Mouse (Mus musculus) CH12F3 (cell line): ENCODE results near the gene Fam241b.
"Not testable (repeated sequence)": the region's sequence is repeated elsewhere in the genome, so short reads cannot be mapped to it uniquely, and the experiment has no call there.

Experiments used
- in situ Hi-C: fragments of 300-500 bp; cut with MboI; formaldehyde crosslinking; loops from 2 replicates; pipeline ENCODE4 v1.14.3; 2020; ENCODE audit warnings: low sequenced_read_pairs

The Fam241b gene

GRCm38 (mm10) chr10:62076248-62077134 lies 67.2 kb downstream of the Fam241b start:
- in situ Hi-C loops: no loop called here

GRCm38 (mm10) chr10:62071346-62071745 lies 72.4 kb downstream of the Fam241b start:
- in situ Hi-C loops: not testable (repeated sequence)

DNA sequence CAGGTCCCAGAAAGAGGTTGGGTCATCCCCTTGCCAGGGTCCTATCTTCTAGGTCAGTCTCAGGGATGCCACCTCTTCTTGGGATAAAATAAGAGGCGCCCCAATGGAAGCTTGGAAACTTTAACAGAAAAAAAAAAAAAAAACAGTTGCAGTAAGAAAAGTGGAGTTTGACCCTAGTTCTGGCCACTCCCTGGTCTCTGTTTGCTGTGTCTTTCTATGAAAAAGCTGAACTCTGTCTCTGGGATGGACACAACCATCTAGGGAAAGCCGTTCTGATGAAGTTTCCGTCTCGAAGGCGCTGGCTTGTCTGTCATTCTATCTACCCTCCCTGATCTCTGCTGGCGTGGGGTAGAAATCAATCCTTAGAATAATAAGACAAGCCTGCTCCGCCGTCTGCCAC lies 73.1 kb downstream of the Fam241b start:
- in situ Hi-C loops: no loop called here

GRCm38 (mm10) chr10:62069946-62070345 lies 73.8 kb downstream of the Fam241b start:
- in situ Hi-C loops: no loop called here

DNA sequence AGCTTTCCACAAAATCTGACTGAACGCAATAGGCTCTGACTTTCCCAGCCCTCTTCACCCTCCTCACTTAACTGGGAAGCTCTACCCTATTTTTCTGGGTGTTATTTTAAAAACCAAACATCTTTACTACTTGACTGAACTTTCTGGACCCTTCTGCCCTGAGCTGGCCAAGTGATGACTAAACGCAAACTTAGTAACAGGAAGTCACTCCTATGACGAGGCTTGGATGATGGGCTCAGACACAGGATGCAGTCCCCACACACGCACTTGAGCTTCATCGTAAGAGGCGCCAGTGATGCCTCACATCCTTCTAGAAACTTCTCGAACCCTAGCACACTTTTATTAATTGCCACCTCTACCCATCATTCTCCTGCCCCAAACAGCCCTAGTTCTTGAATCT lies 74.3 kb downstream of the Fam241b start:
- in situ Hi-C loops: no loop called here

DNA sequence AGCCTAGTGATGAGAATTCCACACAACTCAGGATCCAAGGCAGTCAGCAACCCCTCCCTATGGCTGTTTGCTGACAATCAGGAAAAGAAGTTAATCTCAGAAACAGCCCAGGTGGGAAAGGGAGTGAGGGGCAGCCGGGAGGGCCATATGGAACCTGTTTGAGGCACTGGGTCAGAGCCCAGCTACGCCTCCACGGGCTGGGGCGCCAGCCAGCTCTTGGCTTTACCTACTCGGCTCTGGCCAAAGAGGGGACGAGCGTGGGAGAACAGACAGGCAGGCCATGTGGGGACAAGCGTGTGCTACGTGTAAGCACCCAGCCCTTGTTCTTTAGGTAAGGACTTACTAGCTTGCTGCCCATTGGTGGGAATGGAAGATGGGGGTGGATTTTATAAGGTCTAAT lies 75.2 kb downstream of the Fam241b start:
- in situ Hi-C loops: no loop called here

GRCm38 (mm10) chr10:62066213-62066612 lies 77.5 kb downstream of the Fam241b start:
- in situ Hi-C loops: no loop called here

DNA sequence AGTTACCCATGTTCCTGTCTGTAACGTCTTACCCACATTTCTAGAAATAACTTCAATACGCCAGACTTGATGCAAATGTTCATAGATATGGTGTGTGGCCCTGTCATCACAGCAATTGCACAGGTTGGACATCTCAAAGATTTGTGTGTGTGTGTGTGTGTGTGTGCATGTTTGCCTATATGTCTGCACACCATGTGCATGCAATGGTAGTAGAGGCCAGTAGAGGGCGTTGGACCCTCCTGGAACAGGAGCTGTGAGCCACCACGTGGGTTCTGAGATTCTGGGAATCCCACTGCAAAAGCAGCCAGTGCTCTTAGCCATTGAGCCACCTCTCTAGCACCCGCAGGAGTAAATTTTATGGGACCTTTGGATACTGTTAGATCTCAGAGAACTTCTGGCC lies 80.9 kb downstream of the Fam241b start:
- in situ Hi-C loops: no loop called here

GRCm38 (mm10) chr10:62060969-62061678 lies 82.6 kb downstream of the Fam241b start:
- in situ Hi-C loops: no loop called here

DNA sequence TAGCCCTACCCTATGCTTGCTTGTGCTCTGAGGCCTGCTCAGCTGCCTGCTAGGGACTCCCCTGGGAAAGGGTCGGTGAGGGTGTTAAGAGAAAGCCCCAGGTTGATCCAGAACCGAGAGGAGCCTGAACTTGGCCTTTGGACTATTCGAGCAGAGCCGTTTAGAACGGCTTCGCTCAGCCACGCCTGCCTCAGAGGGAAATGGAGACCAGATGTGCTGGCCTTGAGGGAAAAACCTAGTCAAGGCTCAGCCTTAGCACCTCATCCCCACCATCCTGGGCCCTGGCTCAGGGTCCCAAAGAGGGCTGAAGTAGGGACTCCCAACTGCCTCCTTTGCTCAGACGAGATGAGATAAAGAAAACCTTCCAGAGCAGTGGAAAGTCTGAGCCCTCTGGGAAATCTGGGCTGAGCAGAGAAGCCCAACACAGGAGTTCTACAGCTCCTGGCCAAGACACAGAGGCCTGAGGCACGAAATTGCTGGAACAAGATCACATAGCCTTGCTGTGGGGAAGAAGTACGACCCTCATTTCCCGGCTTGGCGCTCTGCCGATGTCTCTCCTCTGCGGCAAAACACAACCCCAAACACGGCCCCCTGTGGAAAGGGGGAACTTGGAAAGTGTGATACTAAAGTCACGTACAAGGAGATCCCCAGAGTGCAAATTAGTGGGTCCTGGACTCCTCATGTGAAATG lies 83.4 kb downstream of the Fam241b start:
- in situ Hi-C loops: no loop called here

- in situ Hi-C loops: loop anchor here (5.0 to 10.0 kb wide), 2 partner anchors 44 to 126 kb away; no protein-coding TSS in a partner anchor
Measured at GRCm38 (mm10) chr10:62058508-62059375, 85.0 kb downstream of the Fam241b start.
